Mouse (Mus musculus) kidney, embryonic 14.5 days (tissue): Measurements from ENCODE around the gene Atad3a. TPM values are rescaled to one million over a fixed set of nuclear protein-coding genes. Genes with fewer than 3 reads are reported as not detected.
A peak's percentile ranks its signal among the peaks of the same experiment; 100 is the strongest.

Source experiments
- ATAC-seq: fragments of 200-750 bp; cut with Nextera tagmentation; 2 replicates; pipeline ENCODE4 v1.8.0; 2017; ENCODE audit warnings: moderate number of reproducible peaks, mild to moderate bottlenecking, moderate TSS enrichment, moderate library complexity; ENCODE audit not compliant: low FRiP score, low TSS enrichment
- H3K27ac ChIP-seq: fragments of 300-500 bp; sonication (generic); 2 replicates; pipeline ENCODE4 v1.5.1; 2014; ENCODE audit warnings: low read depth, mild to moderate bottlenecking, low read length, moderate library complexity, mixed read lengths
- H3K27me3 ChIP-seq: fragments of 300-500 bp; sonication (generic); 2 replicates; pipeline ENCODE4 v1.6.1; 2014; ENCODE audit warnings: mild to moderate bottlenecking, low read length; ENCODE audit not compliant: control insufficient read depth, insufficient read depth
- H3K36me3 ChIP-seq: fragments of 300-500 bp; sonication (generic); 2 replicates; pipeline ENCODE4 v1.6.1; 2014; ENCODE audit warnings: low read length, mixed read lengths; ENCODE audit not compliant: control insufficient read depth, insufficient read depth
- H3K4me1 ChIP-seq: fragments of 300-500 bp; sonication (generic); 2 replicates; pipeline ENCODE4 v1.6.1; 2014; ENCODE audit warnings: low read length, mixed read lengths; ENCODE audit not compliant: control insufficient read depth, insufficient read depth
- H3K4me2 ChIP-seq: fragments of 300-500 bp; sonication (generic); replicated peaks from 2 replicates; pipeline ENCODE4 v1.6.1; 2014; ENCODE audit warnings: low read depth, mild to moderate bottlenecking, low read length
- H3K4me3 ChIP-seq: fragments of 300-500 bp; sonication (generic); 2 replicates; pipeline ENCODE4 v1.5.1; 2014; ENCODE audit warnings: mild to moderate bottlenecking, low read length
- H3K9ac ChIP-seq: fragments of 300-500 bp; sonication (generic); 2 replicates; pipeline ENCODE4 v1.6.1; 2014; ENCODE audit warnings: low read depth, mild to moderate bottlenecking, low read length, moderate library complexity
- H3K9me3 ChIP-seq: fragments of 300-500 bp; sonication (generic); 2 replicates; pipeline ENCODE4 v1.6.1; 2016; ENCODE audit warnings: low read length; ENCODE audit not compliant: control insufficient read depth
- WGBS: fragments of 180-500 bp; shearing (Covaris S2); extraction: QIAGEN DNeasy Blood & Tissue Kit; methylation state at CpG from one replicate; pipeline ENCODE4 v1.1.7; 2014; 5-methylcytosine and 5-hydroxymethylcytosine counted together
- polyA plus RNA-seq: library from polyadenylated mRNA; unstranded; fragments of >200 nt; fragmentation: Nextera tagmentation; extraction: Ambion mirVana; gene quantifications from 2 replicates; pipeline ENCODE4 v1.2.1, GENCODE M21; 2014

Atad3a gene
- polyA plus RNA-seq, 1 experiment from 2014 or later: 112 TPM

DNA sequence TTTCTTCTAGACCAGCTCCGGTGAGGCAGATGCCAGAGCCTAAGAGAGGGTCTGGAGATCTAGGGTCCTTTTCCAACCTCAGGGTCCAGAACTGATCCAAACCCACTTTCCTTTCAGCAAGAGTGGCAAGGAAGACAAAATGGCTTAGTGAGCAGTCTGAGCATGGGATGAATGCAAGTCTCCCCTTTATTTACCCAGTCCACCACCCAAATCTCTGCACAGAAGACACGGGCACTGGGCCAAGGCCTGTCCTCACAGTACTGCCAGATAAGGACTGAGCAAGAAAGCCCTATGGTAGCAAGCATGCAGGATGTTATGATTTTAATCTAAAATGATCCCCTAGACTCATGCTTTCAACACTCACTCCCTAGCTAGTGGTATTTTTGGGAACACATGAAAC lies 16.9 kb upstream of the Atad3a start:
- no peak overlapping the region for H3K4me3 ChIP-seq
- no peak for ATAC-seq
- H3K27me3 ChIP-seq: peaks cover 7% of the 10 kb centered on the region; the same call in 1 of the 2 replicates
- H3K9me3 ChIP-seq: no peaks in the 10 kb centered on the region
- peaks cover 18% of the 10 kb centered on the region; the same call in 1 of the 2 replicates for H3K4me1 ChIP-seq
- H3K4me2 ChIP-seq: no peak overlapping the region
- WGBS: 79% methylated on average over 2 of the region's 2 CpGs
- H3K27ac ChIP-seq: no peak overlapping the region
- no peaks in the 10 kb centered on the region for H3K36me3 ChIP-seq
- no peak overlapping the region for H3K9ac ChIP-seq

GRCm38 (mm10) chr4:155776704-155777335 lies 15.9 kb upstream of the Atad3a start:
- H3K9ac ChIP-seq: no peak overlapping the region
- H3K9me3 ChIP-seq: no peaks in the 10 kb centered on the region
- H3K27me3 ChIP-seq: peaks cover 8% of the 10 kb centered on the region; the same call in 1 of the 2 replicates
- H3K4me1 ChIP-seq: peaks cover 18% of the 10 kb centered on the region; the same call in 1 of the 2 replicates
- no peak overlapping the region for H3K4me2 ChIP-seq
- no peak for ATAC-seq
- WGBS: 54% methylated on average over 2 of the region's 2 CpGs
- no peaks in the 10 kb centered on the region for H3K36me3 ChIP-seq
- no peak overlapping the region for H3K4me3 ChIP-seq
- H3K27ac ChIP-seq: no peak overlapping the region

DNA sequence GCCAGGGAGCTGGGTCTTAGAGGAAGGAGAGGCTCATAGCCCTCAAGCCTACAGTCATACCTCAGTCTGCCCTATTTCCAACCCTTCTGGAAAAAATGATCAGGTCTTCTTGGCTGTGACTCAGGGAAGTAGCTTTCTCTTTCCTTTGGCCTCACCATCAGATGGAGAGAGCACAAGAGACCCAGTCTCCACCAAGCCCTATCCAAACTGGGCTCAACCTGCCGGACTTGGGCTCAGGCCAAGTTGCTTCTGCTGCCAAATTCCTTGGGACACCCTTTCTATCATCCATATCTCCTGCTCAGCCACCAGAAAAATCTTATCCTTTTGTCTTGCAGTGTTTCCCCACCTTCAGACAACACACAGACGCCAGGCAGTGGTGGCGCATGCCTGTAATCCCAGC lies 15.0 kb upstream of the Atad3a start:
- ATAC-seq: no peak
- Histone ChIP-seq H3K27me3 (peaks cover 8% of the 10 kb centered on the region; the same call in 1 of the 2 replicates), H3K4me2 (no peak overlapping the region), H3K9ac (no peak overlapping the region), H3K4me3 (no peak overlapping the region), H3K4me1 (peaks cover 14% of the 10 kb centered on the region; the same call in 1 of the 2 replicates), H3K9me3 (no peaks in the 10 kb centered on the region), H3K36me3 (no peaks in the 10 kb centered on the region), H3K27ac (no peak overlapping the region)
- 84% methylated on average over 3 of the region's 3 CpGs for WGBS

DNA sequence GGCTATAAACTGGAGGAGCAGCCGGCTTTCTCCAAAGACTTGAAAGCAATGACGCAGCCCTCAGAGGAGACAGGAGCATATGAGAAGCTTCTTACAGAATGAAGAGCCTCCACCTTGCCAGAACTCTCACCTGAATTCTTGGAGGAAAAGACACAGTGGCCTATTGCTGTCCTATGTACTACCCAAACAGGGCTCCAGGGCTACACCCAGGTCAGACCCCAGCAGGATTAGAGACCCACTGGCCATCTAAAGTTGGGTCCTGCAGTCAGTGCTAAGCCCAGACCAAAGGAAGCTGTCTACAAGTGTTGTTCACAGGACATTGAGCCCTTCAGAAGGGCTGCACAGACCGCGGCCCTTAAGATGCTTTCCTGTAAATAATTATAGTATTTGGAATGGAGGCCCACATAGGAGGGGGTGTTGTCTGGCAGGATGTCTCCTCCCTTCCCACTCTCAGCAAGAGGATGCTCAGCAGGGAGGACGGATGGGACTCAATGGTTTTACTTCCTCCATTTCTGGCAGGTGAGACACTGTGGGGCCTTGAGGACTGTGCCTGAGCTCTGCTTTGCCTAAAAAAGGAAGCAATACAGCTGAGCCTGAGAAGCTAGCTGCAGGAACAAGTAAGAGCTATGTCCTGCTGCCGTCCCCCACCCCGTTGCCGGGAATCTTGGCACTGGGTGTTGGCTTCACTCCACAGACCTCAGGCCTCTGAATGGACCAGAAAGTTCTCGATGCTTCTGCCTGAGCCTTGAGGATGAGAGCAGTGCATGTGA lies 14.3 kb upstream of the Atad3a start:
- Histone ChIP-seq H3K4me2 (peak overlapping the region; percentile 80), H3K27ac (no peak overlapping the region), H3K9ac (0 out of 2 replicates have a peak overlapping the region, but pooled peaks have one; percentile 45), H3K27me3 (peaks cover 8% of the 10 kb centered on the region; the same call in 1 of the 2 replicates), H3K4me1 (0 out of 2 replicates have a peak, but pooled peaks cover 16% of the 10 kb centered on the region), H3K4me3 (peak overlapping the region; percentile 37), H3K9me3 (no peaks in the 10 kb centered on the region), H3K36me3 (no peaks in the 10 kb centered on the region)
- ATAC-seq: no peak
- WGBS: 59% methylated on average over 9 of the region's 9 CpGs

GRCm38 (mm10) chr4:155774280-155774754 lies 13.4 kb upstream of the Atad3a start, which contains the start of gene Vwa1:
Gene Vwa1 (minus strand): TSS chr4:155774698.
- Histone ChIP-seq H3K36me3 (no peaks in the 10 kb centered on the region), H3K4me2 (peak within 1 kb of the TSS; percentile 80), H3K9me3 (no peaks in the 10 kb centered on the region), H3K9ac (peak within 1 kb of the TSS; percentile 45), H3K4me1 (peaks cover 16% of the 10 kb centered on the region; the same call in 1 of the 2 replicates), H3K27ac (no peak within 1 kb of the TSS), H3K4me3 (peak within 1 kb of the TSS; percentile 37), H3K27me3 (peaks cover 8% of the 10 kb centered on the region; the same call in 1 of the 2 replicates)
- WGBS: 1% methylated on average over 35 of the region's 35 CpGs
- ATAC-seq: peak; percentile 78

DNA sequence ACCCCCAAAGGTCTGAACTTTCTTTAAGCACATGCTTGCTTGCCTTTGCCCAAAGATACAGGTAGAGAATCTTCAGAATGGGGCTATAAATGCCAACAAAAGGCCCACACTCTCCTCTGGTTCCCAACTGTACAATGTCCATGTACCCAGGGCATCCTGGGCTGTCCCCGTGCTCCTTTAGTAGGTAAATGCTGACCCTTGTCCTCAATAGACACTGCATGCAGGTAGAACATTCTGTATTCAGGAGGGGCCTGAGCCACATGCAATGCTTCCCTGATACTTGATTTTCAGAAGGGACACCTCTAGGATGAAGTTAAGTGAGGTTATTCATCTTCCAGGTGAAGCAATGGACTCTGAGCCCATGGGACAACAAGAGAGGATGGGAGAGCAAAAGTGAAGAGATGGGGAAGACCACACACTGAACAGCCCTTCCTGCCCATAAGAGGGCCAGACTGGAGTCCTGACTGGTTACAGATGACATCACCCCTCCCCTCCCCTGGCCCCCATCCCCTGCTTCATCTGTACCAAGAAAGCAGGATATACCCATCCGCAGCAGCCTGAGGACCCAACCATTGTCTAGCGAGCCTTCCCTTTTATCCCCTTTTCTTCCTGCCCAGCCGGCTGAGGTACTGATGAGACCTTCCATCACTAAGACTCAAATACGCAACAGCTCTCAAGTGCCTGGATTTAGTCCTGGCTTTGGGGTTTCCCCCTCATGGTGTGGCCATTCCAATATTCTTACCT lies 12.6 kb upstream of the Atad3a start:
- no peak for ATAC-seq
- peaks cover 16% of the 10 kb centered on the region; the same call in 1 of the 2 replicates for H3K4me1 ChIP-seq
- H3K27ac ChIP-seq: no peak overlapping the region
- peak overlapping the region; percentile 37 for H3K4me3 ChIP-seq
- H3K9ac ChIP-seq: peak overlapping the region; percentile 45; the same call in 1 of the 2 replicates
- H3K4me2 ChIP-seq: peak overlapping the region; percentile 80
- H3K9me3 ChIP-seq: no peaks in the 10 kb centered on the region
- 36% methylated on average over 5 of the region's 5 CpGs for WGBS
- H3K27me3 ChIP-seq: peaks cover 8% of the 10 kb centered on the region; the same call in 1 of the 2 replicates
- H3K36me3 ChIP-seq: no peaks in the 10 kb centered on the region

- WGBS: 90% methylated on average over 13 of the region's 13 CpGs
- no peak overlapping the region for H3K4me2 ChIP-seq
- peaks cover 16% of the 10 kb centered on the region; the same call in 1 of the 2 replicates for H3K4me1 ChIP-seq
- no peak overlapping the region for H3K27ac ChIP-seq
- H3K4me3 ChIP-seq: no peak overlapping the region
- no peaks in the 10 kb centered on the region for H3K36me3 ChIP-seq
- no peaks in the 10 kb centered on the region for H3K9me3 ChIP-seq
- ATAC-seq: no peak
- peaks cover 8% of the 10 kb centered on the region; the same call in 1 of the 2 replicates for H3K27me3 ChIP-seq
- H3K9ac ChIP-seq: no peak overlapping the region
Measured at GRCm38 (mm10) chr4:155772786-155773185, 11.9 kb upstream of the Atad3a start.

DNA sequence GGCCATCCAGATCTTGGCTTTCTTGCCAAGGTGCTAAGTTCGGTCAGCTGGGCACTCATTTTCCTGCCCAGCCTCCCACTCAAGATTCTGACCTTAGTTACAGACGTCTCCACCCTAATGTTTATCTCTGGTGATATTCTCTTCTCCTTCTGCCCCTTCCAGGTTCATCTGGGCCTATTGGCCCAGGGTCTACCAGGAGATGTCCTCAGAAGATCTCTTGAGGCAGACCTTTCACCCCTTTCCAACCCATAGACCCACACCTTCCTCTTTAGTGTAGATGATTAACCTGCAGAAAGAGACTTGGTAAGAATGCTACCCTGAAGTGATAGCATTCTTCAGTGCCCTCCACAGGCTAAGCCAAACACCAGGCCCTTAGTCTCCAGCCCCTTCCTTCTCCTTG lies 10.8 kb upstream of the Atad3a start:
- WGBS: 76% methylated on average over 2 of the region's 2 CpGs
- no peak for ATAC-seq
- Histone ChIP-seq H3K4me3 (no peak overlapping the region), H3K9ac (no peak overlapping the region), H3K27ac (no peak overlapping the region), H3K27me3 (peaks cover 8% of the 10 kb centered on the region; the same call in 1 of the 2 replicates), H3K9me3 (no peaks in the 10 kb centered on the region), H3K36me3 (no peaks in the 10 kb centered on the region), H3K4me2 (no peak overlapping the region), H3K4me1 (peaks cover 13% of the 10 kb centered on the region; the same call in 1 of the 2 replicates)
